Mouse (Mus musculus) liver, embryonic 12.5 days (tissue): ENCODE measurements around the gene Skor1. TPM values are rescaled to one million over a fixed set of nuclear protein-coding genes. Genes with fewer than 3 reads are reported as not detected.

Experiments used
- ATAC-seq: fragments of 200-750 bp; cut with Nextera tagmentation; 2 replicates; pipeline ENCODE4 v1.8.0; 2017; ENCODE audit warnings: moderate number of reproducible peaks, mild to moderate bottlenecking, moderate library complexity
- H3K27ac ChIP-seq: fragments of 300-500 bp; sonication (generic); 2 replicates; pipeline ENCODE4 v1.5.1; 2016; ENCODE audit warnings: mild to moderate bottlenecking
- H3K27me3 ChIP-seq: fragments of 300-500 bp; sonication (generic); replicated peaks from 2 replicates; pipeline ENCODE4 v1.6.1; 2016; ENCODE audit warnings: mild to moderate bottlenecking, moderate library complexity
- H3K36me3 ChIP-seq: fragments of 300-500 bp; sonication (generic); 2 replicates; pipeline ENCODE4 v1.6.1; 2016; ENCODE audit warnings: mild to moderate bottlenecking, moderate library complexity
- H3K4me1 ChIP-seq: fragments of 300-500 bp; sonication (generic); 2 replicates; pipeline ENCODE4 v1.6.1; 2016
- H3K4me2 ChIP-seq: fragments of 300-500 bp; sonication (generic); 2 replicates; pipeline ENCODE4 v1.6.1; 2016; ENCODE audit warnings: mild to moderate bottlenecking, moderate library complexity
- H3K4me3 ChIP-seq: fragments of 300-500 bp; sonication (generic); 2 replicates; pipeline ENCODE4 v1.5.1; 2016; ENCODE audit warnings: mild to moderate bottlenecking, moderate library complexity
- H3K9ac ChIP-seq: fragments of 300-500 bp; sonication (generic); 2 replicates; pipeline ENCODE4 v1.6.1; 2016; ENCODE audit warnings: mild to moderate bottlenecking, moderate library complexity
- H3K9me3 ChIP-seq: fragments of 300-500 bp; sonication (generic); replicated peaks from 2 replicates; pipeline ENCODE4 v1.6.1; 2016; ENCODE audit warnings: mild to moderate bottlenecking, moderate library complexity
- WGBS: fragments of 180-500 bp; shearing (Covaris S2); methylation state at CpG from one replicate; pipeline ENCODE4 v1.1.7; 2016; ENCODE audit not compliant: insufficient replicate concordance; 5-methylcytosine and 5-hydroxymethylcytosine counted together
- polyA plus RNA-seq: library from polyadenylated mRNA; unstranded; fragments of >200 nt; fragmentation: Nextera tagmentation; extraction: Ambion mirVana; gene quantifications from 2 replicates; pipeline ENCODE4 v1.2.1, GENCODE M21; 2016

Skor1 gene
- polyA plus RNA-seq, 1 experiment from 2014 or later = not detected

- H3K4me1 ChIP-seq = peaks cover 7% of the 10 kb centered on the region; the same call in 1 of the 2 replicates
- H3K36me3 ChIP-seq = no peaks in the 10 kb centered on the region
- no peak for ATAC-seq
- 56% methylated on average over 1 of the region's 1 CpGs for WGBS
- no peak overlapping the region for H3K9ac ChIP-seq
- H3K27ac ChIP-seq = no peak overlapping the region
- no peaks in the 10 kb centered on the region for H3K9me3 ChIP-seq
- H3K4me2 ChIP-seq = no peak overlapping the region
- H3K27me3 ChIP-seq = peaks cover 6% of the 10 kb centered on the region
- H3K4me3 ChIP-seq = no peak overlapping the region
Measured at GRCm38 (mm10) chr9:63097204-63097603, 51.6 kb downstream of the Skor1 start.

- no peak overlapping the region for H3K4me2 ChIP-seq
- no peak overlapping the region for H3K4me3 ChIP-seq
- 78% methylated on average over 1 of the region's 1 CpGs for WGBS
- no peaks in the 10 kb centered on the region for H3K36me3 ChIP-seq
- peaks cover 10% of the 10 kb centered on the region for H3K27me3 ChIP-seq
- H3K4me1 ChIP-seq = peaks cover 11% of the 10 kb centered on the region
- H3K9me3 ChIP-seq = no peaks in the 10 kb centered on the region
- no peak overlapping the region for H3K27ac ChIP-seq
- no peak for ATAC-seq
- no peak overlapping the region for H3K9ac ChIP-seq
Measured at GRCm38 (mm10) chr9:63094030-63094429, 54.7 kb downstream of the Skor1 start.

GRCm38 (mm10) chr9:63092567-63092966 lies 56.2 kb downstream of the Skor1 start:
- WGBS = 11% methylated on average over 6 of the region's 6 CpGs
- H3K9ac ChIP-seq = no peak overlapping the region

GRCm38 (mm10) chr9:63091971-63092528 lies 56.7 kb downstream of the Skor1 start:
- Histone ChIP-seq H3K4me1 (peaks cover 11% of the 10 kb centered on the region), H3K27ac (peak overlapping the region; percentile 48; the same call in 1 of the 2 replicates), H3K9me3 (no peaks in the 10 kb centered on the region), H3K9ac (no peak overlapping the region), H3K36me3 (no peaks in the 10 kb centered on the region), H3K27me3 (peaks cover 10% of the 10 kb centered on the region), H3K4me2 (peak overlapping the region; percentile 55), H3K4me3 (peak overlapping the region; percentile 39)
- ATAC-seq = no peak
- 3% methylated on average over 13 of the region's 13 CpGs for WGBS

More at GRCm38 (mm10) chr9:63092567-63092966, 56.2 kb downstream of the Skor1 start:
- no peak overlapping the region; the same call in 1 of the 2 replicates for H3K4me3 ChIP-seq
- peaks cover 10% of the 10 kb centered on the region for H3K27me3 ChIP-seq
- peak overlapping the region; percentile 48; the same call in 1 of the 2 replicates for H3K27ac ChIP-seq
- ATAC-seq = no peak
- H3K4me1 ChIP-seq = peaks cover 11% of the 10 kb centered on the region
- H3K9me3 ChIP-seq = no peaks in the 10 kb centered on the region
- H3K4me2 ChIP-seq = peak overlapping the region; percentile 55
- no peaks in the 10 kb centered on the region for H3K36me3 ChIP-seq

GRCm38 (mm10) chr9:63091101-63091921 lies 57.5 kb downstream of the Skor1 start:
- H3K4me3 ChIP-seq = no peak overlapping the region
- peaks cover 10% of the 10 kb centered on the region for H3K27me3 ChIP-seq
- H3K9me3 ChIP-seq = no peaks in the 10 kb centered on the region
- H3K36me3 ChIP-seq = no peaks in the 10 kb centered on the region
- no peak overlapping the region for H3K9ac ChIP-seq
- H3K4me2 ChIP-seq = peak overlapping the region; percentile 55
- H3K27ac ChIP-seq = peak overlapping the region; percentile 28
- ATAC-seq = no peak
- WGBS = 34% methylated on average over 23 of the region's 23 CpGs
- peaks cover 11% of the 10 kb centered on the region for H3K4me1 ChIP-seq

GRCm38 (mm10) chr9:63089141-63089540 lies 59.6 kb downstream of the Skor1 start:
- H3K9ac ChIP-seq = no peak overlapping the region
- WGBS = 80% methylated on average over 4 of the region's 4 CpGs
- peaks cover 10% of the 10 kb centered on the region for H3K27me3 ChIP-seq
- H3K4me2 ChIP-seq = no peak overlapping the region
- no peaks in the 10 kb centered on the region for H3K9me3 ChIP-seq
- H3K36me3 ChIP-seq = no peaks in the 10 kb centered on the region
- H3K4me3 ChIP-seq = no peak overlapping the region
- H3K27ac ChIP-seq = no peak overlapping the region
- no peak for ATAC-seq
- peaks cover 11% of the 10 kb centered on the region for H3K4me1 ChIP-seq

Other genes starting within 250 kb of the Skor1 start
- gene Pias1, start 161.0 kb downstream of the Skor1 start, polyA plus RNA-seq = 30.2 and 31.9 TPM in 2 replicates
- 15.7 and 16.7 TPM in 2 replicates for gene Map2k5, start 228.9 kb upstream of the Skor1 start, polyA plus RNA-seq